Mouse (Mus musculus): ENCODE measurements around the gene Lyar.

- TF ChIP-seq GATA1 (IDR thresholded peaks at IDR 0.05; ENCODE audit: low read length): no peak
- TF ChIP-seq TAL1 (IDR thresholded peaks at IDR 0.05; ENCODE audit: low read length): no peak
Observed at GRCm38 (mm10) chr5:38277098-38277866, 57.0 kb downstream of the Lyar start.
